Mouse (Mus musculus) layer of hippocampus, adult 2 months (tissue): ENCODE measurements at regions not wholly inside any gene's neighbourhood (a gene's known extent, or its start where the extent isn't known, plus 50 kb on each side); places are given as distances from the start of the nearest gene placed in this dataset.
"Not testable (repeated sequence)": the region's sequence is repeated elsewhere in the genome, so short reads cannot be mapped to it uniquely, and the experiment has no call there.

Experiments
- DNase-seq, 2 experiments: peaks; one replicate each; pipeline ENCODE4 v3.0.0; 2022; ENCODE audit warnings: low spot score in 2 of 2
- H3K27ac ChIP-seq: fragments of 200-600 bp; 2 replicates; pipeline ENCODE4 v1.8.1; 2022
- H3K4me3 ChIP-seq: fragments of 200-600 bp; 2 replicates; pipeline ENCODE4 v1.8.1; 2022; ENCODE audit warnings: mild to moderate bottlenecking
- CTCF ChIP-seq: fragments of 200-600 bp; conservative IDR thresholded peaks from 2 replicates; pipeline ENCODE4 v1.8.1; 2022; ENCODE audit warnings: antibody characterized with exemption, mild to moderate bottlenecking, moderate library complexity

DNA sequence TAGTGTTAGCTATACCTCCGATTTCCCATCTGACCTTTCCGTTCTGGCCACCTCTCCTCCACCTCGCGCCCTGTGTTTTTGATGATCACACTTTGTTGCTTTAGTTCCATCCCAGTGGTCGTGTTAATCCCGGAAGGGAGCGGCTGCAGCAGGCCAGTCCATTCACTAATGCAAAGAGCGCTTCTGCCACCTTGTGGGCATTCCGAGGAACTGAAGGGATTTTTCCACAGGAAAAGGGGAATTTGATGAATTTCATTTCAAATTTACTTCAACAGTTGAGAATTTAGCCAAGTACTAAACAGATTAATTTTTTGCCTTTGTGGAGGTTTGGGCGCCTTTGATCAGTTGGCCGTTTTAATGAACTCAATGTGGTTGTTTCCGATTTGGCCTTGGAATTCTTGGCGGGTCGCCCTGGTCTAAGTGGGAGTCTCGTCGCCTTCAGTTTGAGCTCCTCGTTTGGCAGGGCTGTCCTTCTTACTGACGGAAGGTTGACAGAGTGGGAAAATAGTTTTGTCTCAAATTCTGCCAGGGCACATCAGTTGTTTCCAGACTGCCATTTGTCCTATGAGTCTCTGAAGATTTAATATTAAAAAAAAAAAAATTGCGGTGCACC lies 114.8 kb upstream of the Ddhd1 start:
- TF ChIP-seq CTCF: peak; percentile 99
- peak overlapping the region; percentile 46 for H3K4me3 ChIP-seq
- DNase-seq: peak; percentile 41 to 62
- peak overlapping the region; percentile 67 for H3K27ac ChIP-seq

DNA sequence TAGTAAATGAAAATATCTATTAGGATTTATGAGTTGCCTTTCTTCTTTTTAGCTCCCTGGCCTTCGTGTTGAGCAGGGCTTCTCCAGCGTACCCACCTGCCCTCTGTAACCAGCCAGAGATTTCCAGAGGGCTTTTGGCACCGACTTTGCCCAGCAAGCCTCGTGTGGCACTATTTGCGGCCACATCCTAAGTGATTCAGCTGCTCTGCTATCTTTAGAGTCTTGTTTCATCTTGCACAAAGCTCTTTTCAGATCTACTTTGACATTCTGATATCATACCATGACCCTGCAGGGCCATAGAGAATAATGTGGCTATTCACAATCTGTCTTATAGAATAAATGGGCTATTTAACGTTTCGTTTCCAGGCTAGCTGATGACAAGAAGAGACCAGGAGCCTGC lies 115.4 kb upstream of the Ddhd1 start:
- no peak overlapping the region for H3K4me3 ChIP-seq
- H3K27ac ChIP-seq: peak overlapping the region; percentile 67
- TF ChIP-seq CTCF: no peak
- peak in 1 of 2 experiments; percentile 15 for DNase-seq

DNA sequence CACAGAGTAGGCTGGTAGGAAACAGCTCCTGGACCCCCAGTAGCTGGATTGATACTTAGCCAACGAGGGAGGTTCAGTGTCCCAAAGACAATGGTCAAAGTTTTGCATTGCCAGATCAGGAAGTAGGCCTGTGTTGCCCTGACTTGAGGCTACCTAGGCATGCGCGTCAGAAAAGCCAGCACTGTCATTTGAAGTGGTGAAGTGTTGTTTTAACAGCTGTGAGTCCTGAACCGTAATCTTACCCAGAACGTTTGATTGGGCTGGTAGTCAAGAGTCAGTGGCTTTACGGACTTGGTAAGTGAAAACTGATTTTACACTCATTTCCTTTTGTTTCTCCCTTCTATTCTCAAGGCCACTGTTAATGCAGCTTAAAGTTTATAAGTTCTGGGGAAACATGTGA lies 123.9 kb upstream of the Ddhd1 start:
- no peak overlapping the region for H3K27ac ChIP-seq
- TF ChIP-seq CTCF: no peak
- DNase-seq: no peak
- H3K4me3 ChIP-seq: no peak overlapping the region

DNA sequence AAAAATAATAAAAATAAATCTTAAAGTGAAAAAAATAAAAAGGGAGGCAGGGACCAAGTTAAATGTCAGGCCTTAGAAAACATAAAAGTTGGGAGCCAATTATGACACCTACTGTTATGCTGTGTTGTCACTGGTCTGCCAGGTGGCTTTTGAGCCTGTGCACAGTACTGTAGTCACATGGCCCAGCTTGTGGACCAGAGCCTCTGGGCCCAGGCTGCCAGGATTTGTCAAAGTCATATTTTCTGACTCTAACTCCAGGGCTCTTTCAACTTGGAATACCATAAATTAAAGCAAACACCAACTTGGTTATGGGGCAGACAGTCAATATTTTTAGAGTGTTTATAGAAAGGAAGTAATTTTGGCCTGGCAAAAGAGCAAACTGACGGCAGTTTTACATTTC lies 137.0 kb upstream of the Ddhd1 start:
- no peak for TF ChIP-seq CTCF
- H3K27ac ChIP-seq: no peak overlapping the region
- no peak overlapping the region for H3K4me3 ChIP-seq
- no peak for DNase-seq

DNA sequence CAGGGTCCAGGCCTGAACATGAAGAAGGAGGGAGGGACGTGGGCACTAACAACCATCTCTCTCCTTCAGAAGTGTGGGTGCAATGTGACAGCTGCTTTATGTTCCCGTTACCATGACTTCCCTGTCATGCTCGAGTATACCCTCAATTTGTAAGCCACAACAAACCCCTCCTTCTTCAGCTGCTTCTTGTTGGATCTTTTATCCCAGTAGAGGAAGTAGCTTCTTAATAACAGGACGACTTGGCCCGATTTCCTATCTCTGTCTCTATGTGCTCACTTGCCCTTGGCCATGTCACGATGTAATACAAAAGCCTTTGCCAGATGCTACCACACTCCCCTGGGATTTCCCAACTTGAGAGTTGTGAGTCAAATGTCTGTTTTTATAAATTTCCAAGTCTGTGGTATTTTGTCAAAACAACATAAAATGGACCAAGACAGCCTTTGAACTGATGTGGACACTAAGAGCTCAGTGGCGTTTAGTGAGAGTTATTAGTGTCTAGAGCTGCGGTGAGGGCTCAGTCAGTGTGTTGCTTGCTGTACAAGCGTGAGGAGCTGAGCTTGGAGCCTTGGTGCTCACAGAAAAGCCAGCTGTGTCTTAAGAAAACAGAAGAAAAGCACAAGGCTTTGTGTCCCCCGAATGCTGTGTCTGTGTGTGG lies 138.8 kb upstream of the Ddhd1 start:
- Histone ChIP-seq H3K27ac (no peak overlapping the region), H3K4me3 (no peak overlapping the region)
- peak in 1 of 2 experiments; percentile 23 for DNase-seq
- TF ChIP-seq CTCF: no peak

DNA sequence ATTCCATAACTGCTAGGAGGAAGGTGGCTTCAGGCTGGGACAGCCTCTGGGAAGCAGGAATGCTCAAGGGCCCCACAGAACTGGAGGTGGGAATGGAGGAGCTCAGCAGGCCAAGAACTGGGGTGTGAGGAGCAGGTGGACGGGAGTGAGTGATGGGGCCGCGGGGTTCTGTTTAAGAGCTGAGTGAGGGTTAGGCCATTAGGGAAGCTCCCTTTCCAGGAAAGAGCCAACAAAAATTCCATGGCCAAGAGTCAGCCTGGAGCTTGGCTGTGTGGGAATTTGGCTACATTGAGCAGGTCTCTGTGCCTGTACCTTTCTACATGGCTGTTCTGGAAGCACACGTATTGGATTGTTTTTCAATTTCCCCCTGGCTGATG lies 139.4 kb upstream of the Ddhd1 start:
- DNase-seq: no peak
- TF ChIP-seq CTCF: no peak

DNA sequence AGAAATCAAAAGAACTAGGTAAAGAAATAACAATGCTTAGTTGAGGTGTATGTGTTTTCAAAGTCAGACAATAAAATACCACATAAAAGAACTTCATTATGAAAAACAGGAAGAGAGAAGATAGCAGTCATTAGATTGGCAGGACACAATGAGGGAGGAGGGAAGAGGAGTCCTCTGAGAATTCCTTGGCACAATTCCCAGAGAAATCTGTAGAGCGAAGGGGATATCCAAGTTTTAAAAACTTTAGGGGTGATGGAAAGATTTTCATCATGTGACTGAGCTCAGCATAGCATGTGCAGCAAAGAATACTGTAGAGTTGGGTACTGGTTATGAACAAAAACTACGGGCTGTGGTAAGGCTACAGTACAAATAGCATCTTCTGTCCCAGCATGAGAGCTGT lies 141.3 kb upstream of the Ddhd1 start:
- Histone ChIP-seq H3K27ac (no peak overlapping the region), H3K4me3 (no peak overlapping the region)
- DNase-seq: no peak
- TF ChIP-seq CTCF: no peak

More for the DNA sequence above, 139.4 kb upstream of the Ddhd1 start:
- Histone ChIP-seq H3K4me3 (no peak overlapping the region), H3K27ac (no peak overlapping the region)

DNA sequence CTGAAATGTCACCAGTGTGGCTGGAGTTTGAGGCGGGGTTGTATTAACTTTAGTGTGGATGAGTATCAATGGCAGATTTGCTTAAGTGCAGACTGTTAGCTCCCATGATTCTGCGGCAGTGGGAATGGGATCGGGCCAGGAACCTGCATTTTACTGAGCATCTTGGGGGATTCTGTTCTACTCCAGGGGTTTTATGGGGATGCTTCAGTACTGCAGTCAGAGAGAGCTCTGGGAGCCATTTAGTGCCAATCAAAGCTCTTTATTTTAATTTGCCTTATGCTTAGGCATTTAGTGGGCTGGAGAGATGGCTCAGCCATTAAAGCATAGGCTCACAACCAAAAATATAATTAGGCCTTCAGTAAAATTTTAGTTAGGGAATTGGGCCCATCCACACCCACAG lies 148.0 kb upstream of the Ddhd1 start:
- peak in 1 of 2 experiments; percentile 34 for DNase-seq
- TF ChIP-seq CTCF: no peak
- Histone ChIP-seq H3K4me3 (no peak overlapping the region), H3K27ac (no peak overlapping the region)

DNA sequence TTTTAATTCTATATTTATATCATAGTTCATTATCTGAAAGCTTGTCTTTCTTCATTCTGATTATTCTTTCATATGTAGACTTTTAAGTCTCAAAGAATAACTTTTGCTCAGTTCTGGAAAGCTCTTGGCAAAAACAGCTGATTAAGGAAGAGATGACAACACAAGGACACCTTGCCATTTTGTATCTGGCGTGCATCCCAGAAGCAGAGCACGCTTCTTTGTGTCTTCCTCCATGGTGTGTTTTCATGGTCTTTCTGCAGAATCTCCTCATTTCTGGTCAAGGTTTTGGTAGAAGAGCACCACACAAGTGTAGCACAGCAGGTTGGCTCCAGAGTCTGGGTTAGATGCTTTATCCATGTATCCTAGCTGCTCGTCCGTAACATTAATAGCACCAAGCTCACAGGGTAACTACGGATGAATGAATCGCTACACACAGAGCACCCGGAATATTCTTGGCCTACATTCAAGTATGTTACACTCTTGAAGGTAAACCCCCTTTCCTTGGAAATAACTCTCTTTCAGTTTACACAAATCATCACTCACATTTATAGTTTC lies 148.9 kb upstream of the Ddhd1 start:
- H3K4me3 ChIP-seq: no peak overlapping the region
- DNase-seq: no peak
- no peak overlapping the region for H3K27ac ChIP-seq
- no peak for TF ChIP-seq CTCF

DNA sequence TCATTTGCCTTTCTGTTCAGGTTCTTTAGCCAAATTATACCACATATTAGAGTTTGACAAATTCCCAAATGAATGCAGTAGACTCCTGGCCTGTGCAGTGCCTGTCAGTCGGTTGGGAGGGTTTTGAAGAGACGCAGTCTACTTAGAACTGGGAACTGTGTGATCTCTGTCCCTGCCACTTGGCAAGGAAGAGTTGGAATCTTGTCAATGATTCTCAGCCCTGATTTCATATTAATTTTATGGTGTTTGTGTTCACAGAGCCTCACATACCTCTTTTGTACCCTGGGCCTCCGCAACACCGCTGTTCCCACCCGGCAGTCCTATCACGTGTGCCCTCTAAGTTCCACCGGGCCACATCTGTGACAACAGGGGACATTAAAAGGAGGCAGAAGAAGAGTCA lies 149.8 kb upstream of the Ddhd1 start:
- no peak for DNase-seq
- TF ChIP-seq CTCF: no peak
- H3K4me3 ChIP-seq: no peak overlapping the region
- H3K27ac ChIP-seq: no peak overlapping the region

DNA sequence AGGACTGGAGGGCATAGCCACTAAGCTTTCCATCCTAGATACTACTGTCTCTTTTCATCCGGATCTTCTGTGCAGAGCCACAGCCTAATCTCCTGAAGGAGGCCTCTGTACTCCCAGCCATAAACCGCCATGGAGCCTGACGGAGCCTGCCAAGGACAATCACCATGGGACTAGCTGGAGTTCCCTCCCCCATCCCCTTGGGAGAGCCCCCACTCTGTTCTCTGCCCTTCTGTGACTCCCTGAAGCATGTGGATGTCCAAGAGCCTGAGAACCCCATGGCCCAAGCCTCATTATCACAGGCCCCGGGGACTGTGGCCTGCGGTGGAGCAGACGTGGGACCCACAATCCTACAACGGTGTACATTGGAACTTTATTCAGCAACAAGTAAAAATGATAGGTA lies 151.5 kb upstream of the Ddhd1 start:
- no peak for DNase-seq

DNA sequence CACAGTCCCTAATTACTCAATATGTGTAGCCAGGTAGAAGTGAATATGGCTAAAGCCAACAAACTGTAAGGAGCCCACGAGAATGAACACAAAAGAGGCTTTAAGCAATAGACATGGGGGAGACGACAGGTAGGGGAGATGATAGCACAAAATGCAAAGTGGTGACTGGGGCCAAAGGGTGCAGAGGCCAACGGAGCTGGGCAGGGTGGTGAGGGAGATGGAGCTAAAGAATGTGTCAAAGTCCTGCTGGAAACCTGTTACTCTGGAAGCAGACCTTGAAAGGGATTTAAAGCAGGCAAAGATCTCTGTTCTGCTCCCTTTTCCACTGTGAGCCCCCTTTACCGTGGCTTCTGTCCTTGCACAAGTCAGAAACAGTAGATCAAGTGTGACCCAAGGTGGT lies 152.2 kb upstream of the Ddhd1 start:
- Histone ChIP-seq H3K4me3 (no peak overlapping the region), H3K27ac (no peak overlapping the region)
- TF ChIP-seq CTCF: no peak
- DNase-seq: no peak

More for the DNA sequence above, 151.5 kb upstream of the Ddhd1 start:
- H3K27ac ChIP-seq: no peak overlapping the region
- H3K4me3 ChIP-seq: no peak overlapping the region
- no peak for TF ChIP-seq CTCF

DNA sequence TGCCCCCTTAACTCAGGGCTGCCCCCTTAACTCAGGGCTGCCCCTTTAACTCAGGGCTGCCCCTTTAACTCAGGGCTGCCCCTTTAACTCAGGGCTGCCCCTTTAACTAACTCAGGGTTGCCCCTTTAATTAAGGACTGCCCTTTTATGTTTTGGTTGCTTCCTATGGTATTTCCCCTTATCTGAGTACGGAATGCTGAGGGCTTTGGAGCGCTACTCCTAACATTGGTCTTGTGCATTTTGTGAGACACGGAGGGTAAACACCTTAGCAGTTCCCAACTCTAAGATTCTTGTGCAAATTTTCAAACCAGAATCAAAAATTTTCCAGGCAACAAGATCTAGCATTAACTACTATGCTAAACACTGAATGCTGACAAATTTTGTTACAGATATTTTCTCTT lies 152.7 kb upstream of the Ddhd1 start:
- no peak for DNase-seq
- no peak overlapping the region for H3K27ac ChIP-seq
- TF ChIP-seq CTCF: no peak
- H3K4me3 ChIP-seq: no peak overlapping the region

DNA sequence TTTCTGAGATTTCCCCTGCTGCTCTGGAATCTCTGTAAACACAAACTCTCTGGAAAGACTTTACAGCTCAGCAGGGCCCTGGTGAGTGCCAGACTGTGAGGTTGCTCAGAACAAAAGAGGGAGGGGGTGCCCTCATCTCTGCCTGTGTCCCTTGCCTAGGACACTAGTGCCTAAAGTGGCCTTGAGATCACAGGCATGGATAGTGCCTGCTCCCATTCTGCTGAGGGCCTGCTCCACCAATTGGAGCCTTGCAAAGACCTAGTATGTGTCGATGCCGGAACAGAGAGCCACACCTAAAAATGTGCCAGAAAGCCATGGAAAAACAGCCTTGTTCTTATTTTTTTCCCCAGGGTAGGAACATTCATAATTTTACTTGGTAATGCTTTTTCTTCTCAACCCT lies 157.7 kb upstream of the Ddhd1 start:
- H3K27ac ChIP-seq: no peak overlapping the region
- no peak overlapping the region for H3K4me3 ChIP-seq
- no peak for TF ChIP-seq CTCF
- DNase-seq: no peak

DNA sequence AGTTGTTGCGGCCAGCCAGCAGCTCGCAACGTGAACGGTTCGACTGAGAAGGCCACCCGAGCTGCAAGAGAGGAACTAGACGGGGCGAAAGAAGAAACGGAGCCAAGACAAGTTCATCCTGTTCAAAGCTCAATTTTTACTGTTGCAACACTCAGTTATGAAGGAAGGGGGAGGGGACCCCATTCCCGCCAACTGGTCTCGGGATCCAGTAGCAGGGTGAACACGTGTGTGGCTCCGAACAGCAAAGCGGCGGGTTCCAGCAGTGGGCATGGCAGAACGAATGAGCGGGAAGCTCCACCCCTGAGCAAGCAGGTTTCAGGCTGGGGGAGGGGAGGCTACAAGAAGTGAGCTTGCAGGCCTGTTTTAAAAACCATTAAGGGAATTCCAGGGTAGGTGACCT lies 158.7 kb upstream of the Ddhd1 start:
- H3K27ac ChIP-seq, DNase-seq, H3K4me3 ChIP-seq: not testable (repeated sequence)
